27 mouse cellular contexts compared by ENCODE assay signal in genomic region chr7:93044788-93045187, GRCm38 (mm10). TPM values are rescaled to one million over a fixed set of nuclear protein-coding genes. Genes with fewer than 3 reads are reported as not detected.
"Had no signal": no experiment of that assay in that cellular context is flagged by ENCODE, and none has a peak within 500 bp of the region (broad histone marks: within the 10 kb centered on the region; RNA-seq: fewer than 3 reads in every experiment).

No protein-coding gene starts in this region.

- H3K27me3 ChIP-seq: heart, embryonic 12.5 days; hindbrain, embryonic 15.5 days; intestine, embryonic 15.5 days; limb, embryonic 12.5 days; liver, embryonic 13.5 days; liver, embryonic 15.5 days had no signal

- H3K4me2 ChIP-seq: heart, embryonic 12.5 days; hindbrain, embryonic 15.5 days; intestine, embryonic 15.5 days; limb, embryonic 12.5 days; liver, embryonic 11.5 days; liver, embryonic 13.5 days; liver, embryonic 15.5 days had no signal

- DNase-seq: gastrocnemius, adult 2 months; gastrocnemius, postnatal 10 days; gastrocnemius, postnatal 25 days; heart, adult 18-20 months; heart, postnatal 10 days; heart, postnatal 4 days; kidney, adult 18-20 months; kidney, adult 8-10 months; kidney, postnatal 10 days; kidney, postnatal 25 days; kidney, postnatal 4 days; liver; liver, embryonic 13.5 days; liver, postnatal 0 days had no signal

- ATAC-seq: inflammation-experienced regulatory T-cells, adult 6 months; intestine, embryonic 15.5 days; intestine, postnatal 0 days; liver, postnatal 0 days had no signal

- H3K9me3 ChIP-seq: heart, embryonic 10.5 days; heart, embryonic 12.5 days; hindbrain, embryonic 15.5 days; intestine, embryonic 15.5 days; limb, embryonic 10.5 days; limb, embryonic 12.5 days; liver, embryonic 13.5 days; liver, embryonic 15.5 days had no signal

- H3K36me3 ChIP-seq: heart, embryonic 10.5 days; heart, embryonic 12.5 days; hindbrain, embryonic 15.5 days; intestine, embryonic 15.5 days; limb, embryonic 10.5 days; limb, embryonic 12.5 days; liver, embryonic 13.5 days; liver, embryonic 15.5 days had no signal

- H3K4me3 ChIP-seq: gastrocnemius, adult 2 months; heart, embryonic 10.5 days; heart, embryonic 12.5 days; hindbrain, embryonic 15.5 days; intestine, embryonic 15.5 days; layer of hippocampus, adult 2 months; left cerebral cortex, adult 2 months; limb, embryonic 10.5 days; limb, embryonic 12.5 days; liver, embryonic 13.5 days; liver, embryonic 15.5 days had no signal

- H3K4me1 ChIP-seq: hindbrain, embryonic 15.5 days; intestine, embryonic 15.5 days; limb, embryonic 10.5 days; limb, embryonic 12.5 days; liver, embryonic 13.5 days; liver, embryonic 15.5 days had no signal

- H3K27ac ChIP-seq: gastrocnemius, adult 2 months; heart, embryonic 10.5 days; hindbrain, embryonic 15.5 days; intestine, embryonic 15.5 days; layer of hippocampus, adult 2 months; left cerebral cortex, adult 2 months; limb, embryonic 10.5 days; limb, embryonic 12.5 days; liver, embryonic 13.5 days; liver, embryonic 15.5 days had no signal

- H3K9ac ChIP-seq: heart, embryonic 12.5 days; hindbrain, embryonic 15.5 days; intestine, embryonic 15.5 days; limb, embryonic 12.5 days; liver, embryonic 13.5 days; liver, embryonic 15.5 days; liver, postnatal 0 days had no signal

RNA-seq across cellular contexts. Expression of gene Fam181b, which starts 34.9 kb away (rescaled TPM):
- total RNA-seq: granulocyte monocyte progenitor cell, adult 5-6 weeks had no signal
- polyA plus RNA-seq: inflammation-experienced regulatory T-cells, adult 6 months; liver, embryonic 15.5 days had no signal
